8 mouse cellular contexts compared by ENCODE assay signal in the genomic region with DNA sequence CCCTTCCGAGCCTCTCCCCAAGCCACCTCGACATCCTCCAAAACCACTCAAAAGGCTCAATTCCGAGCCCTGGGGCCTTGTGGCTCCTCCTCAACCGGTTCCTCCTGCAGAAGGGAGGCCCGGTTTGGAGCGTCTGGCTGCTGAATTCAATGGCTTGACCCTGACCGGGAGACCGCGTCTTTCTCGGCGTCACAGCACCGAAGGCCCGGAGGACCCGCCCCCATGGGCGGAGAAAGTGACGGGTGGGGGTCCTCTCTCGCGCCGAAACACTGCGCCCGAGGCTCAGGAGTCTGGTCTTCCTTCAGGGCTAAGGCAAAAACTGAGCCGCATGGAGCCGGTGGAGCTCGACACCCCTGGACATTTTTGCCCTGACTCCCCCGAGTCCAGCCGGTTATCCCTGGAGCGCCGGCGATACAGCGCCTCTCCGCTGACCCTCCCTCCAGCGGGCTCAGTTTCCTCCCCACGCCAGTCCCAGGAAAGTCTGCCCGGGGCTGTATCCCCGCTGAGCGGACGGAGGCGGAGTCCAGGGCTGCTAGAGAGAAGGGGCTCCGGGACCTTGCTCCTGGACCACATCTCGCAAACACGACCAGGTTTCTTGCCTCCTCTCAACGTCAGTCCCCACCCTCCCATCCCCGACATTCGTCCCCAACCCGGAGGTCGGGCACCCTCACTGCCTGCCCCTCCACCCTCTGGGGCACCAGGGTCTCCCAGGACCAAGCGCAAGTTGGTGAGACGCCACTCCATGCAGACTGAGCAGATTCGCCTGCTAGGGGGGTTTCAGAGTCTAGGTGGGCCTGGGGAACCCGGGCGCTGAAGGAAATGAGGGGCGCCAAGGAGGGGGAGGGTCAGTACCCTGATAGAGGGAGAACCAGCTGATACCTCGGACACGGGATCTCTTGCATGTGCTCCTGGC. TPM values are rescaled to one million over a fixed set of nuclear protein-coding genes. Genes with fewer than 3 reads are reported as not detected.
DNase-seq lines count a peak whose midpoint lies in the region; ATAC-seq and TF ChIP-seq lines count a peak whose summit lies in the region.

No protein-coding gene starts in this region.

- ATAC-seq in embryonic facial prominence, embryonic 14.5 days (ENCODE audit: low read depth) = no peak
- no peak for ATAC-seq in heart, embryonic 15.5 days (replicated peaks; ENCODE audit: insufficient number of reproducible peaks, insufficient read depth, low FRiP score, low read depth)

- TF ChIP-seq CTCF in ES-Bruce4 (IDR thresholded peaks at IDR 0.05; ENCODE audit: low read depth, low read length) = no peak

- H3K4me1 ChIP-seq in ES-Bruce4 (ENCODE audit: control insufficient read depth, insufficient read depth, low read length) = no peaks in the 10 kb centered on the region
- H3K4me1 ChIP-seq in embryonic facial prominence, embryonic 14.5 days (ENCODE audit: control insufficient read depth, insufficient read depth, low read length) = peaks cover 32% of the 10 kb centered on the region
- H3K4me1 ChIP-seq in heart, embryonic 15.5 days (replicated peaks) = peaks cover 59% of the 10 kb centered on the region

- no peaks in the 10 kb centered on the region for H3K9me3 ChIP-seq in ES-Bruce4 (replicated peaks; ENCODE audit: control insufficient read depth, insufficient read depth, low read length, poor library complexity, severe bottlenecking)
- H3K9me3 ChIP-seq in embryonic facial prominence, embryonic 14.5 days (ENCODE audit: control insufficient read depth, low read length) = no peaks in the 10 kb centered on the region
- no peaks in the 10 kb centered on the region for H3K9me3 ChIP-seq in heart, embryonic 15.5 days (replicated peaks)

- DNase-seq in adrenal gland, adult 8-10 months = peak; percentile 74
- peak; percentile 87 for DNase-seq in embryonic facial prominence, embryonic 14.5 days (ENCODE audit: low spot score)
- DNase-seq in kidney, postnatal 10 days = peak; percentile 87
- peak; percentile 68 to 75 for DNase-seq in lung, adult 18-20 months
- peak; percentile 85 for DNase-seq in retina, postnatal 1 day
- DNase-seq in c-Kit-positive CD71-positive TER-119-positive erythroid progenitor cells, embryonic 14.5 days (ENCODE audit: low spot score) = no peak

- H3K4me2 ChIP-seq in embryonic facial prominence, embryonic 14.5 days (ENCODE audit: low read depth, low read length) = peak overlapping the region; percentile 99
- peak overlapping the region; percentile 90 for H3K4me2 ChIP-seq in heart, embryonic 15.5 days

- TF ChIP-seq EP300 in ES-Bruce4 (IDR thresholded peaks at IDR 0.05; ENCODE audit: insufficient read depth, low read depth, low read length) = no peak

- TF ChIP-seq POLR2A in ES-Bruce4 (IDR thresholded peaks at IDR 0.05; ENCODE audit: insufficient read depth, low read length) = no peak

- no peaks in the 10 kb centered on the region for H3K27me3 ChIP-seq in ES-Bruce4 (ENCODE audit: control insufficient read depth, insufficient read depth, low read length, poor library complexity, severe bottlenecking)
- peaks cover 7% of the 10 kb centered on the region for H3K27me3 ChIP-seq in embryonic facial prominence, embryonic 14.5 days (replicated peaks; ENCODE audit: control insufficient read depth, insufficient read depth, low read length)
- no peaks in the 10 kb centered on the region for H3K27me3 ChIP-seq in heart, embryonic 15.5 days

- WGBS in embryonic facial prominence, embryonic 14.5 days = 1% methylated on average over 40 of the region's 54 CpGs
- WGBS in heart, embryonic 15.5 days = 6% methylated on average over 54 of the region's 54 CpGs

- H3K36me3 ChIP-seq in ES-Bruce4 (ENCODE audit: control insufficient read depth, insufficient read depth, low read length, poor library complexity, severe bottlenecking) = no peaks in the 10 kb centered on the region
- H3K36me3 ChIP-seq in embryonic facial prominence, embryonic 14.5 days (ENCODE audit: control insufficient read depth, insufficient read depth, low read length) = no peaks in the 10 kb centered on the region
- no peaks in the 10 kb centered on the region for H3K36me3 ChIP-seq in heart, embryonic 15.5 days

- peak overlapping the region; percentile 19 for H3K9ac ChIP-seq in ES-Bruce4 (ENCODE audit: low read depth, poor library complexity, severe bottlenecking)
- peak overlapping the region; percentile 74 for H3K9ac ChIP-seq in embryonic facial prominence, embryonic 14.5 days (ENCODE audit: low read depth, low read length)
- peak overlapping the region; percentile 72 for H3K9ac ChIP-seq in heart, embryonic 15.5 days

- H3K4me3 ChIP-seq in ES-Bruce4 (ENCODE audit: low read depth, low read length) = peak overlapping the region; percentile 56
- peak overlapping the region; percentile 58 for H3K4me3 ChIP-seq in embryonic facial prominence, embryonic 14.5 days (ENCODE audit: low read depth, low read length)
- peak overlapping the region; percentile 64 for H3K4me3 ChIP-seq in heart, embryonic 15.5 days

- H3K27ac ChIP-seq in ES-Bruce4 (ENCODE audit: insufficient read depth, low read length) = no peak overlapping the region
- peak overlapping the region; percentile 61 for H3K27ac ChIP-seq in embryonic facial prominence, embryonic 14.5 days (replicated peaks; ENCODE audit: low read depth, low read length)
- peak overlapping the region; percentile 80 for H3K27ac ChIP-seq in heart, embryonic 15.5 days

RNA-seq across cellular contexts. Expression of a gene that starts 2.0 kb away (rescaled TPM):
- polyA plus RNA-seq in ES-Bruce4 (2011; ENCODE audit: insufficient read depth, insufficient read length, low read depth, missing spikeins) = 0.31 and 0.43 TPM in 2 replicates
- 1 to 10 TPM; 1.1 to 2.3 (median 1.7) TPM for total RNA-seq in adrenal gland, adult 8-10 months (2022)
- polyA plus RNA-seq in embryonic facial prominence, embryonic 14.5 days (2014; fragmentation: Nextera tagmentation; extraction: Ambion mirVana) = 2.7 and 3.0 TPM in 2 replicates
- 6.7 TPM in 2 replicates for polyA plus RNA-seq in heart, embryonic 15.5 days (2015; fragmentation: Nextera tagmentation; extraction: Ambion mirVana)

RNA-seq across cellular contexts. Expression of a gene that starts 2.5 kb away (rescaled TPM):
- 2.5 and 3.1 TPM in 2 replicates for polyA plus RNA-seq in ES-Bruce4 (2011; ENCODE audit: insufficient read depth, insufficient read length, low read depth, missing spikeins)
- total RNA-seq in adrenal gland, adult 8-10 months (2022) = 10 to 100 TPM; 47.8 to 57.8 (median 54.5) TPM
- polyA plus RNA-seq in embryonic facial prominence, embryonic 14.5 days (2014; fragmentation: Nextera tagmentation; extraction: Ambion mirVana) = 9.1 and 10.1 TPM in 2 replicates
- polyA plus RNA-seq in heart, embryonic 15.5 days (2015; fragmentation: Nextera tagmentation; extraction: Ambion mirVana) = 5.3 and 5.5 TPM in 2 replicates

RNA-seq across cellular contexts. Expression of a gene that starts 4.4 kb away (rescaled TPM):
- 16.2 and 22.8 TPM in 2 replicates for polyA plus RNA-seq in ES-Bruce4 (2011; ENCODE audit: insufficient read depth, insufficient read length, low read depth, missing spikeins)
- 10 to 100 TPM; 35.7 to 54.5 (median 40.0) TPM for total RNA-seq in adrenal gland, adult 8-10 months (2022)
- polyA plus RNA-seq in embryonic facial prominence, embryonic 14.5 days (2014; fragmentation: Nextera tagmentation; extraction: Ambion mirVana) = 8.9 and 11.0 TPM in 2 replicates
- polyA plus RNA-seq in heart, embryonic 15.5 days (2015; fragmentation: Nextera tagmentation; extraction: Ambion mirVana) = 34.8 and 38.3 TPM in 2 replicates

RNA-seq across cellular contexts. Expression of a gene that starts 21.6 kb away (rescaled TPM):
- polyA plus RNA-seq in ES-Bruce4 (2011; ENCODE audit: insufficient read depth, insufficient read length, low read depth, missing spikeins) = 1.1 and 1.7 TPM in 2 replicates
- total RNA-seq in adrenal gland, adult 8-10 months (2022) = not detected
- polyA plus RNA-seq in embryonic facial prominence, embryonic 14.5 days (2014; fragmentation: Nextera tagmentation; extraction: Ambion mirVana) = 0.55 TPM in 1 of 2 replicates, not detected in the other
- polyA plus RNA-seq in heart, embryonic 15.5 days (2015; fragmentation: Nextera tagmentation; extraction: Ambion mirVana) = 1.3 and 1.6 TPM in 2 replicates

RNA-seq across cellular contexts. Expression of a gene that starts 31.3 kb away (rescaled TPM):
- 325 and 344 TPM in 2 replicates for polyA plus RNA-seq in ES-Bruce4 (2011; ENCODE audit: insufficient read depth, insufficient read length, low read depth, missing spikeins)
- 100 to 1,000 TPM in 1 of 4 experiments, 10 to 100 TPM in 3; 54.6 to 101 (median 71.7) TPM for total RNA-seq in adrenal gland, adult 8-10 months (2022)
- 122 and 127 TPM in 2 replicates for polyA plus RNA-seq in embryonic facial prominence, embryonic 14.5 days (2014; fragmentation: Nextera tagmentation; extraction: Ambion mirVana)
- 73.9 and 78.7 TPM in 2 replicates for polyA plus RNA-seq in heart, embryonic 15.5 days (2015; fragmentation: Nextera tagmentation; extraction: Ambion mirVana)

Comparison
In these comparisons a context has a peak if more than half of its experiments do, and no peak if none do; other contexts are left out.
1. H3K9ac ChIP-seq: peak in every context shown above with its lines; median percentile 74 in embryonic facial prominence, embryonic 14.5 days; 72 in heart, embryonic 15.5 days; 19 in ES-Bruce4.